Mouse (Mus musculus): ENCODE results near the gene Dnlz.

Gene Dnlz

DNA sequence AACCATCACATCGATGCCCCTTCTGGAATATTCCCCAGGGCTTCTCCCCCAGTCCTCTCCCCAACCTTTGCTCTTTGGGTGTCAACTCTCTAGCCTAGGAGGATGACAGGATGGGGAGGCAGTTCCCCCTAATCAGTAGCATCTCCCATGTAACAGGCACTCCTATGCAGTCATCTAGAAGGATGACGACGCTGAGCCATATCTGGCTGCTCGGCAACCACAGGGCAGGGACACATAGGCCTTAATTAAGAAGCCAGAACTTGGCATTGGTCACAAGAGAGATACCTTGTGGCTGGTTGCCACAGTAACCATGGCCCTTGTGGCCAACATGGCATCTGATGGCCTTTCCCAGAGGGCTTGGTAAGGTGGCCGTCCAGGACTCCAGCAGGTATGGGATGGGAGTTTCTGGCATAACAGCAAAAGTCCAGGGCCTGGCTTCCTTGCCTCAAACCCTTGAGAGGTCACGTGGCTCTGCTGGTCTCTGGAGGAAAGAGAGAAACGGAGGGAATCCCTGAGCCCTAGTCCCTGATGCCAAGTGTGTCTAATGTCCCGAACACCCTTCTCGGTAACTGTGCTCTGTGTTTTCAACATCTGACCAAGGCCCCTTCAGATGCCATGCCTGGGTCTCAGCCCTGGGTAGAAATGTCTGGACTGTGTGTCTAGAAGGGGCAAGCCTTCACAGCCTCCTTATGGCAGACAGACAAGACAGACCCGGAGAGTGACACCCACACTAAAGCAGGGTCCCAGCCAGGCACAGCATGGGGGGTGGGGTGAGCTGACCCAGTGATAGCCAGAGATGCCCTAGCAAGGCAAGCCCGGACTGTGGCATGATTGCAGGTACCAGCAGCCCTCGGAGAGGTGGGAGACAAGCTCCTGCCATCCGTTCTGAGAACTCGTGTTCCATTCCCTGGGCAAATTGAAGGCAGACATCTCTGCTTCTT lies 31.4 kb downstream of the Dnlz start:
- no peak for DNase-seq (ENCODE audit: low read depth, low spot score)

DNA sequence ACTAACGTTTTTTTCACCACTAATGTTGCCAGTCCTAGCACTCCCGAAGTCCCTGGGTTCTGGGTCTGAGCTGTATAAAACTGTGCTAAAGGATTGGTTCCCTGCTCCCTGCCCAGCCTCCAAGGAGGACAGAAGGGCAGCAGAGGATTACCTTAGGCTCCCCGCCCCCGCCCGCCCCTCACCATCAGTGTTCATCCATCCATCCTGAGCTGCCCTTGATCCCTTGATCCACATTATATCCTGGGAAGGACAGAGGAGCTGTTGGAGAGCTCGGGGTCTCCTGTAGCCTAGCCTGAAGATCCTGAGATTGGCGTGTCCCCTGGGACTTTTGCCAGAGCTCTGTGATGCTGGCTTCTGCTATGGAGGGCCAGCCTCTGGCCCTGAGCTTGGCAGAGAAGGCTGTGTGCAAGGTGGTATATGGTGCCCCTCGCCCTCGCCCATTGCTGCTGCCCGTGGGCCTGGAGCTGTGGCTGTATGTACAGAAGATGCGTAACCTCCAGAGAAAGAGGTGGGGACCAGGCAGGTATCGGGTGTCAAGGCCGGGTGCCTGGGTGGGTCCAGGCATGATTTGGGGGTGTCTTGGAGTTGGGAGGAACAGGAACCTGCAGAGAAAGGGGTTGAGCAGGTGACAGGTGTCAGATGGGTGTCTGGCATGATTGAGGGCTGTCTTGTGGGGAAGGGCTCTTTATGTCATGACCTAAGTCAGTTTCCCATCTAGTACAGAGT lies 32.2 kb downstream of the Dnlz start:
- peak; percentile 66 for DNase-seq (ENCODE audit: low read depth, low spot score)

DNA sequence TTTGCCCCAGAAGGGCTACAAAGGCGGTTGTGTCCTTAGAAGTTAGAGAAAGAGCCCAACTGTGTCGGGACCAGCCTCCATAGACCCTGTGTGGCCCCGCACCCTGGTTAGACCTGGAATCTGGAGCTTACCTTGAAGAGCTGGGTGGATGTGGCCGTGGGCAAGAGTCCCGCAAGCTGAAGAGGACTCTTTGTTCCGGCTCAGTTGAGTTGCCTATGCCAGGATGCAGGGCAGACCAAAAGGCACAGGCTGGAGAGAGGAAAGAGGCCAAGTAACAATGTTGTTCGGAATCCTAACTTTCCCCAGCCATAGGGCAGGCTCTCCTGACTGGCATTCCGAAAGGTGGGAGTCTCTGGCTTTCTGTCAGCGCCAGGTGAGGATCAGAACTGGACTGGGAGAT lies 32.8 kb downstream of the Dnlz start:
- DNase-seq (ENCODE audit: low read depth, low spot score): no peak

DNA sequence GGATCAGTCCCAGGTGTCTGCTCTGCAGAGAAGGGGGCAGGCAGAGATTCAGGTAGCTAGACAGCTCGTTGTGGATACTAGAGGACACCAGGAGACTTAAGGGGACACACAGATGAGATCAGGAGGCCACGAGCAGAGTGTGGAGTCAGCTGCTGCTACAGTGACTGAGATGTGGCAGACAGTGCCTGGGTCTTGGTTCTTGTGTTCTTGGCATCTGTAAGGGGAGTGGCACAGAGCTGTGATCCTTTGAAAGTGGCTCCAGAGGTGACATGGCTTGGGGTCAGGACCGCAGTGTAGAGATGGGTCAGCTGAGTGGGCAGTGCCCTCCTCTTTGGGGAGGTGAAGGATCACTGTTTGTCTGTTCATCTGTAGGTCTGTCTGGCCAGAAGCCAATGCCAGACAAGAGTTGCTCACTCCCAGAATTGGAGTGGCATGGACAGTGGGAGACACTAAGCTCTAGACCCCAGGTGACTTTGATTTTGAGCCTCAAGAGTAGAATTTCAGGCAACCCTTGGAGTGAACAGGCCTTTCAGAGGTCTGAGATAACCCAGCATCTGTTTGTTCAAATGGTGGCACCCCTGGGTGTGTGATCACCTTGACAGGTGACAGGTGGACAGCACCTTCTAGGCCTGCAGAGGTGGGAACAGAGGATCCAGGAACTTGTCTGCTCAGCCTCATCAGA lies 33.8 kb downstream of the Dnlz start:
- DNase-seq (ENCODE audit: low read depth, low spot score): no peak

DNA sequence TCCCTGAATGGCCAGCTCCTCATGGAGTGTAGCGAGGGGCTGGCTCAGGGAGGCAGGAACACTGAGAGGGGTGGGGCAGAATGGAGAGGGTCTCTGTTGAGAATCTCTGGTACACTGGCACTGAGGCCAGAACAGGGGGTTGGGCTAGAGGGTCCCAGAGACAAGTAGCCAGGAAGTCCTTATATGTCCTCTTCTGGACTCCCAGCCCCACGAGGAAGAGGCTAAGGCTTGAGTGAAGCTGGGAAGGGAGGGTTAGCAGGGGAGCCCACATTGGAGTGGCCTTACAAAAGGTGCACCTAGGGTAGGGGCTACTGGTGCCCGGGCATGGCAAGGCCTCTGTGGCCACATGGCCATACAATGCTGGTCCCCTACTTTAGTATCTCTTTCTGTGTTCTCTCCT lies 34.5 kb downstream of the Dnlz start:
- no peak for DNase-seq (ENCODE audit: low read depth, low spot score)

DNA sequence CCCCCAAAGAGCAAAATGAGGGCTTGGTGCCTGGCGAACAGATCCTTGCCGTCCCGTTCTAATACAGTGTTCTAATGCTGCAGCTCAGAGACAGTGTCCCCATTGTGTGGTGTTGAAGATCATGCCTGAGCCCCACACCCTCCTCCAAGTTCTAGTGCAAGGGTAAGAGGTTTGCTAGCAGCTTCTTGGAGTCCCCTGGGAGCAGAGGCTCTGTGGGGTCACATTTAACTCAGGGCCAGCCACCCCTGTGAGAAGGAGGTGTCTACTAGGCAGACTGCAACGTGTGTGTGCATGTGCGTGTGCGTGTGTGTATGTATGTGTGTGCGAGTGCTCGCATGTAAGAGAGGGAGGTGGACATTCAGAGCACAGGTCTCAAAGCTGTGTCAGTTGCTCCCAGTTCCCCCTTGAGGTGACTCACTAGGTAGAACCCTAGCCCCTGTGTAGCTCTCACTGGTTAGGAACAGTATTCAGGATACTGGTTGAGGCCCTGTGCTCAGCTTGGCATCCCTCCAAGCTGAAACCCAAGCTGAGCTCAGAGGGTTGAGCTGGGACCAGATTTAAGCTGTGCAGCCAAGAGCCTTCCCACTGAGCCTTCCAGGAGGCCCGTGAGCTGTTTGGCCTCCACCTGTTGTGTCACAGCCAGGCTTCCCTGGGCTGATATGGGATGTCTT lies 35.2 kb downstream of the Dnlz start:
- no peak for DNase-seq (ENCODE audit: low read depth, low spot score)

DNA sequence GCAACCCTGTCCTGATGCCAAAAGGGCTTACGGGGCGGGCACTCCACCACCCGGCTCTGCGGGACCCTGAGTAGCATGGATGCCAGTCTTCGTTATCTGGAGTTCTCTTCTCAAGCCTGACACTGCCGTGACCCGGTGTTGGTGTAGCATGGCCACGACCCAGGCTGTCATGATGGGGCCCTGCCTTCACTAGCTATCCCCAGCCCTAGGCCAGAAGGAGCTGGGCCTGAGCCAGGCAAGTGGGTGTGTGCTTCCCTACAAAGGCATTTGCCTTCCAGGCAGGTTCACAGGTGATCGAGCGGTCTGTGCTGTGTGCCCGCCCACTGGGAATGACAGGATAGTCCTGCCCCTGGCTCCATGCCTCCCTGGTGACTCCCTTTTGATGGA lies 36.0 kb downstream of the Dnlz start:
- DNase-seq (ENCODE audit: low read depth, low spot score): no peak

DNA sequence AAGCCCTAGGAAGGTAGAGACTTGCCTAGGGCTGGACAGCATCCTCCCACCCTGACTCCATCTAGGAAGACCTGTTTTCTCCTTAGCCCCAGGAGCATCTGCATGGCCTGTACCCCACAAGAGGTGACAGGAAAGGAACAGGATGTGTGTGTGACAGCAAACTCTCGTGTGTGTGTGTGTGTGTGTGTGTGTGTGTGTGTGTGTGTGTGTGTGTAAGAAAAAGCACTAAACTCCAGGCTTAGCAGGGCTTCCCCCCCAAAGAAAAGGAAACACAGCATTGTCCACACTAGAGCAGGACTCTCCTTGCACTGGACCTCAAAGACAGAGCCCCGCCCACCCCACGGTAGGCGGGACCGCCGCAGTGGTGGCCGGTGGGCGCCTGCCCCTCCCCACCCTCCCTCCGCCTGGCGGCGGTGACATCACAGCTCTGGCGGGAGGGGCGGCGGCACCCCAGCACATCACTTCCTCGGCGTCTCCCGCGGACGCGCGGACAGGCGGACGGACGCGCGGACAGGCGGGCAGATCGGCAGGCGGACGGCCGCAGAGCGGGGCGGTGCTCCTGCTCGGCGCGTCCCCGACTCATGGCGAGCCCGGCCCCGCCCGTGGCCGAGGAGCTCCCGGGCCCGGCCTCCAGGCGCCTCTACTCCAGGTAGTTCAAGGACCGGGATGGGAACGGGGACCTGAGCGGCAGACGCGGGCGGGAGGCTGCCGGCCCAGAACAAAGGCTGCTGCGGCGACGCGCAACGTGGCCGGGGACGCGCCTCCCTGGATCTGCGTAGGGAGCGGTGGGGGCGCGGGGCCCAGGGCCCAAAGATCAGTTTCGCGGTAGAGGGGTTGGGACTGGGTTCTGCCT lies 36.6 kb downstream of the Dnlz start, which contains the start of gene Gpsm1:
Gpsm1 (plus strand) TSS at position 444 of the 853 bp plus-strand sequence.
- no peak for DNase-seq (ENCODE audit: low read depth, low spot score)

DNA sequence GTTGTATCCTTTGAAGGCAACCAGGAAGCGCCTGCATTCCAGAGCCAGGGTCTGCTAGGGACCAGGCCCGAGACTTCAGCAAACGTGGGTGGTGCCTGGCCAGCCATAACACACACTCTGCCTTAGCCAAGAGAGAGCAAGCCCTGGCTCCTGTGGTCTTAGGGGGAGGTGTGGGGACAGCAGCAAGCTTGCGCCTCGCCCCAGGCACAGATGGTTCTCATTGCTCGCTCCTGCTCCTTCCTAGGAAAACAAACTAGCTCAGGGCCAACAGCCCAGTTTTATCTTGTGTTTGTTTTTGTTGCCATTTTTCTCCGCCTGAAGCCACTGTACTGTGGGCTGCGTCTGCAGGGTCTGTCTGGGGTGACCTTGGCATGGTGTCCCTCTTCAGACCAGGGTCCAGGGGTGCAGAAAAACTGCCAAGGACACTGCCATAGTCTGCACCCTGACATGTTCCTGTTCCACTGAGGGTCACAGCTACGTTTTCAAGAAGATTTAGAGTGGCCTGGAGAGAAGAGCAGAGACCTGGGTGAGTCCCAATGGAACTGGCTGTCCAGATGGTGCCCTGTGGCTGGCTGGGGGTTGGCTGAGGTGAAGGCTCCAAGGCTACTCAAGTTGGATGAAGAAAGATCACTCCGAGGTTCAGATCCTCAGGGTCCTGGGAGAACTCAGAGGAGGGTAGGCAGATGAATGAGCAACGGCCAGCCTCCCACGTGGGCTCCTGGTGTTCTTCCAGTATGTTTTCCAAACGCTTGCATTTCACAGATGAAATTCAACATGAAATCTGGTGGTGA lies 37.4 kb downstream of the Dnlz start:
- no peak for DNase-seq (ENCODE audit: low read depth, low spot score)

DNA sequence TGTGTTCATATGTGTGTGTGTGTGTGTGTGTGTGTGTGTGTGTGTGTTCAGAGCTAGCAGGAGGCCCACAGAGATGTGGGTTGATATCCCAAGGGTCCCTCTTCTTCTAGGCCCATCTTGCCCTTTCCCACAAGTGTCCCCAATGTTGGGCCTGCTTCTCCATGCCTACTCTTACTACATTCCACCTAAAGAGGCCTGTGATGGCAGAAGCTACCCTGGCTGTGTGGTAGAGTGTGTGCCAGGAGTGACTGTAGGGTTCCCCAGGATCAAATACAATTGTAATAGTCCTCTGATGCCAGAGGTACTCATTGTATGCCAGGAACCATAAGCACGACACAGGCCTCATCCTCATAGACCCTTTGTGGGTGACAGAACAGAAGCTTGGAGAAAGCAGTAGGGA lies 38.5 kb downstream of the Dnlz start:
- no peak for DNase-seq (ENCODE audit: low read depth, low spot score)

DNA sequence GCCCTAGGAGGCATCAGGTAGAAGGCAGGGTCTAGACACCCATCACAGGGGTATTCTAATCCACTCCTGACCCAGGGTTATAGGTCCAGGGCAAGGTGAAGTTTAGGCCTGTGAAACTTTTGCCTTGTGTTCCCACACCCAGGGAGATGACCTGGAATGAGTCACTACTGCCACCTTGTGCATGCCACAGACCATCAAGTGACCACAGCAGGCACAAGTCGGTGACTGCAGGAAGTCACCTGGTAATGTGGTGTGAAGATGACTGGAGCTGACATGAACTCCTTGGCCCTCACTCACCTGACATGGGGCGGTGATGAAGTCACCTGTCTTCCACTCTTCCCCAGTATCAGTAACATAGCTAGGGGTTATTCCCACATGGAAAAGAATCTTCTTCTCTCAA lies 39.1 kb downstream of the Dnlz start:
- DNase-seq (ENCODE audit: low read depth, low spot score): no peak

DNA sequence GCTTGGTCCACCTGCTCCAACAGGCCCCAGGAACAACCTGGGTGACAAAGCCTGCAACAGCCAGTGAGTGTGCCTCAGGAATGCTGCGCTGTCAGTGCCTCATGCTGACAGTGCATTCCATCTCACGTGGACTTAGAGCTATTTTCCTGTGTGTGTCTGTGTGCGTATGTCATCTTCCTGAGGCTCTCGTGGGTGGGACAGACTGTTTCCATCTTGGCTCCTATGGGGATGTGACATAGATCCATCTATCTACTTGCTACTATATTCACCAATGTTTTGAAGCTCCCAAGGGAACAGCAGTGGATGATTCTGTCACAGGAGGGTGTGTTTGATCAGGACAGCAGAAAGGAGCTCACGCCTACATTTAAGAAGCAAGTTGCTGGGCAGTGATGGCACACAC lies 40.0 kb downstream of the Dnlz start:
- no peak for DNase-seq (ENCODE audit: low read depth, low spot score)

DNA sequence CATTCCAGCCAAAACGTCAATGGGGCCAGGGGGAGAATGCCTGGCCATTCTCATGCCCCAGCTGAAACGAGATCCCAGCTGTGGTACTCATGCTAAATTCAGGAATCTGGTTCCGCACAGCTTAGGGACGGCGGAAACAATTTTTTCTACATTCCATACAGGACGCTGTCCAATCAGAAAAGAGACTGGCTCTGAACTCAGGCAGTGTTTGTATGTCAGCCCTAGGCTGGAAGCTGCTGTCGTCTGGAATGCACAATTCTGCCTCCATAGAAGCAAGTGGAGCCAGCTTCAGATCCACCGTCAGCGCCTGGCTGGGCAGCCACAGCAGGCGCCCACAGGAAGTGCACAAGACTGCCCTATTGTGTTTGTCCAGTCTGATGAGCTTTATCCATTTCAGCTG lies 42.2 kb downstream of the Dnlz start:
- no peak for DNase-seq (ENCODE audit: low read depth, low spot score)

DNA sequence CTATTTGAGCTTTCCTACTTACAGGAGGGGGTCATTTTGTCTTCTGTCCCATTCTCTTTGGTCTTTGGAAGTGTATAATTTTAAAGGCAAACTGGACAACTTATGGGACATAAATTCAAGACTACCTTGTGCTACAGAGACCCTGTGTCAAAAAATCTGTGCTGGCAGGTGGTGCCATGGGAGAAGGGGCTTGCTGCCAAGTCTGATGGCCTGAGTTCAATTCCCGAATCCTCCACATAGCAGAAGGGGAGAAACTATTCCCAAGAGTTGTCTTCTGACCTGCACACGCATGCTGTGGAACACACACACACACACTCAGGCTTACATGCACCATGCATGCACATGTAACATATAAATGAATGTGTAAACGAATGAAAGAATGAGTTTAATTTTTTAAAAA lies 45.2 kb downstream of the Dnlz start:
- no peak for DNase-seq (ENCODE audit: low read depth, low spot score)

DNA sequence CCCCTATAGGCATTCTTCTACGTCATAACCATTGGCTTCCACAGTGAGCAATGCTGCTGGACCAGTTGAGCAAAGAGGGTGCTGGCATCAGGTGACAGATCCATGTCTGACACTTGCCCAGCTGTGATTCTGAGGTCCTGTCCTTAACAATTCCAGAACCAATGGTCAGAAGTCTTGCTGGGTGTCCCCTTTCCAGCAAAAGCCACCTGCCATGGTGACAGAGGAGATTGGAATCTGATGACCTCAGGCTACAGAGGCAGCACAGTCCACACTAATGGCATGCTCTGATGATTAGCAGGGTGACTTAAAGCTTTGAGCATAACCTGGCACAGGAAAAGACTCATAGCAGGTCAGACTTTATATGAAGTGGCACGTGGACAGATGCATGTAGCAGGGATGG lies 46.4 kb downstream of the Dnlz start:
- no peak for DNase-seq (ENCODE audit: low read depth, low spot score)

DNA sequence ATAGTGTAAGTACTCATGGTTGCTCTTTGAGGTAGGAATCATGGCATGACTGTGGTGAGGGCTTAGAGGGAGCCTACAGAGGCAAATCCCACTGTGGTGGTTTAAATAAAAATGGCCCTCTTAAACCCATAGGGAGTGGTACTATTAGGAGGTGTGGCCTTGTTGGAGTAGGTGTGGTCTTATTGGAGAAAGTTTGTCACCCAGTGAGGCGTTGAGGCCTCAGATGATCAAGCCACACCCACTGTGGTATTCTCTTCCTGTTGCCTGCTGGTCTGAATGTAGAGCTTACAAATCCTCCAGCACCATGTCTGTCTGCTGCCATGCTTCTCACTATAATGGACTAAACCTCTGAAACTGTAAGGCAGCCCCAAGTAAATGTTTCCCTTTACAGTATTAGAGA lies 47.2 kb downstream of the Dnlz start:
- DNase-seq (ENCODE audit: low read depth, low spot score): no peak

DNA sequence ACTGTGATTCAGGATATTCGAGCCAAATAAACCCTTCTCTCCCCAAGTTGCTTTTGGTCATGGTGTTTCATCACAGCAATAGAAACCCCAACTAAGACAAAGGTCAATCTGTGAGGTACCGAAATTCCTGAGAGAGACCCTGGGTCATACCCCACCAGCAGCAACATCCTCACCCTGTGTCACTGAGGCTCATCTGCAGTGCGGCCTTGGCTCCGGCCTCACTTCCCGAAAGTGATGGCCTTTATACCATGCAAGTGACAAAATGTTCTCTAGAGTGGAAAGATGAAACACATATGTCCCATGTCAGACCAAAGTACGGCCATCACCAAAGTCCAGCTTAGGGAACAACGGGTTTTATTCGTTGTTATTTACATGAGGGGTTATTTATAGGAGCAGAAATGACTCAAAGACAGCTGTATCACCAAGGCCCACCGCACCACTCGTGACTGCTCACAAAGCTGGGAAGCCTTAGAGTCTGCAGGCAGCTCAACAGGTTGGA lies 49.9 kb downstream of the Dnlz start:
- DNase-seq (ENCODE audit: low read depth, low spot score): no peak

DNA sequence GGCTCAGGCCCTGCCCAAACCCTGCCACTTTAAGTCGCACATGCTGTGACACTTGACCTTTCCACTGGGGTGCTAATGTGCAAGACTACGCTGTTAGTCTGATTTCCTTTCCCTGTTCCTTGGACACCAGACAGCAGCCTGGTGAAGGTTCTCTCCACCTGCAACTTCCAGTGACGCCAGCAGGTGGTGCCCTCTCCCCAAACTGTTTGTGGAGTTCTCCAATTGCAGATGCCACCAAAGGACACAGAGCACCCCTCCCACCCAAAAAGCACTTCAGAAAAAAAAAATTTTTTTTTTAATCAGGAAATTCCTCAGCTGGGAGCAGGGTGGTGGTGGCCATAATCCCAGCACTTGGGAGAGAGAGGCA lies 51.1 kb downstream of the Dnlz start:
- peak; percentile 61 for DNase-seq (ENCODE audit: low read depth, low spot score)

DNA sequence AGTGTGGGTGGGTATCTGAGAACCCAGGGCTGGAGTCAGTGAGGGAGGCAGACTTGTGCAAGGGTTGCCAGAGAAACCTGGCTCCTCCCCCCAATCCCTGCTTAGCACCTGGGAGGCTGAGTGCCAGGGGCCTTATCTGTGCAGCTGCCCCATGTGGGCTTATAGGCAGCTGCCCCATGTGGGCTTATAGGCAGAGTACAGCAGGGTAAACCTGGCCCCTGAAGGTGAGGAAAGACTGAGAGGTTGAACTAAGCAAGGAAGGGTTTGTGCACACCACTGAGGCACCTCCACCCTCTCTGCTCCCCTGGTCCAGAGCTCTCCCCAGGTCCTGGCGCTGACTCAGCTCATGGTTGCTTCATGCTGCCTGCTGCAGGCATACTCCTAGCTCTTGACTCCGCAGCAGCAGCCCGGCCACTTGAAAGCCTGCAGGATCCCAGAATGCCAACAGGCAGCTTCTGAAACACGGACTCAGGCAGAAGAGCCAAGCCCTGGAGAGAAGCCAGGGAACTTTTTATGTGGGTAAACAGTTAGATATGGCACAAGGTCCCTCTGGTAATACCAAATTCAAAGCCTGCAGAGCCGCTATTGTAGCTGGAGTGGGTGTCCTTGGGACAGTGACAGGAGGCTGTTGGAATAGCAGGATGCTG lies 51.6 kb downstream of the Dnlz start:
- no peak for DNase-seq (ENCODE audit: low read depth, low spot score)

Measured in retina, adult 2 months (tissue).